Mouse (Mus musculus) T-helper 17 cell (primary cell): ENCODE data around the gene Glo1.

Source experiments
- in situ Hi-C, 2 experiments: fragments of 300-600 bp; cut with MboI, MseI; formaldehyde crosslinking; loops; 1 replicate in 1 of 2; 2 replicates in 1 of 2; pipeline ENCODE4 v1.15.1; 2025; ENCODE audit warnings: high pct_unique_total_duplicates in 2 of 2

The Glo1 gene

DNA sequence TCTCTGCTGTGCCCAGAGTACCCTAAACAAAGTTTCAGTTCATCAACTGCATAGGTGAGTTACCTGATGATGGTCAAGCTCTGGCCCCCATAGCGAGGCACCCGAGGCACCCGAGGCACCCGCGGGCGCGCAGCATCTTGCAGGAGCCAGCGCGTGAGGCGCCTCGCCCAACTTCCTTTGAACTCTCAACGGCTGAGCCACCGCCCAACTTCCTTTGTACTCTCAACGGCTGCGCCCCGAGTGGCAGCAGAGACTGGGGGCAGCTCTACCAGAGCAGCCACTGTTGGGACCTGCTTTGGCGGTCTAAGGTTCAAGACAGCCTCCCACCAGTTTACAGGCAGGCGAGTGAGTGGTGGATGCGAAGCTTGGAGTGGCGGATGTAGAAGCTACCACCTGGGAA is at the start of gene Glo1:
Glo1 (minus strand) TSS at position 153 of the 400 bp plus-strand sequence.
- in situ Hi-C loops = loop anchor here in 1 of 2 experiments (10.0 kb wide), 1 partner anchor 252 kb away; no protein-coding TSS in a partner anchor

- in situ Hi-C loops = loop anchor here in 1 of 2 experiments (5.0 kb wide), 1 partner anchor 942 kb away; no protein-coding TSS in a partner anchor
These were observed 48.5 kb upstream of the Glo1 start for GRCm38 (mm10) chr17:30675021-30675740.

GRCm38 (mm10) chr17:30673023-30673422 is 46.4 kb upstream of the Glo1 start:
- in situ Hi-C loops = no loop called here

DNA sequence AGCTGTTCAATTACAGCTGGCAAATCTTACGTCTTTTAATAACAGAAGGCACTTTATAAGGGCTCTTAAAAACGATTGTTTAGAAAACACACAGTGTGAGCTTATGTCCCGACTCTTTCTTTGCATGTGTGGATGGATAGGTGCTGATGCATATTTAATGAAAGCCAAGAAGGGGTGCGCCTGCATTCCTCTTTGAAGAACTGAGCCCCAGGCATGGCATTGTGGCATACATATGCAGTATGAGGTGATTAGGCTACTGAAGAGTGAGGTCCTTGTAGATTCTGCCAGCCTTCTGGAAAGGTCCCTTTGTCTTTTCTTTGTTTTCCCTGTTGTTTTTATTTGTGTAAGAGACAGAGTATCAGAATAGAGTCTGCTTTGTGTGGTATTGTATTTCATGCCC is 45.9 kb upstream of the Glo1 start:
- in situ Hi-C loops = no loop called here

DNA sequence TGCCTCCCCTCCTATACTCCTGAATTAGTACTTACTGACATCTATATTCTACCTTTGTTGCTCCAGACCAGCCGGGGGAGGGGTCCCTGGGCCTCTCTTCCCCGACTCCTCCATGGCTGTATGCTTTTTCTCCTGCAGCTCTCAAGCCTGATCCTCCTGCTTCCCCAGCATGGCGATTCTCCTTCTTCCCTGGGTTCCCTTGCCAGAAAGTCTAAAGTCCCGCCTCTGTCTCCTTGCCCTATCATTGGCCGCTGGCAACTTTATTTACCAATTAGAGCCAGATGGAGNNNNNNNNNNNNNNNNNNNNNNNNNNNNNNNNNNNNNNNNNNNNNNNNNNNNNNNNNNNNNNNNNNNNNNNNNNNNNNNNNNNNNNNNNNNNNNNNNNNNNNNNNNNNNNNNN is 38.2 kb upstream of the Glo1 start:
- in situ Hi-C loops = no loop called here

- in situ Hi-C loops = no loop called here
These were observed 36.5 kb upstream of the Glo1 start for GRCm38 (mm10) chr17:30663170-30663569.

DNA sequence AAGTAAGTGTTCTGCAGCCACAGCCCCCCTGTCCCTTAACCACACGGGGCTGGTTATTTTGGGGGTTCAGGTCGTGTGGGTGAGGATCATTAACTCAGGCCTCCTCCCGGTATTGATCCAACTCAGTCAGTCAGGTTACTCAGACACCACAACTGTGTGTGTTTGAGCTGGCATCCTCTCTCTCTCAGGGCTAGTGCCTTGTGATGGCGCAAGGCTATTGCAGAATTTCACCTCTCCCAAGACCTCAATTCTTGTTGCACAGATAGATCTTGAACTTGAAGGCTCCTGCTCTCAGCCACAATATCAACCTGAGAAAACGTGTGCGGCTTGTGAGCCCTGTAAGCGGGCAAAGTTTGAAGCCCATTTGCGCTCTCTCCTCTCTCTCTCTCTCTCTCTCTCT is 35.5 kb upstream of the Glo1 start:
- in situ Hi-C loops = no loop called here

DNA sequence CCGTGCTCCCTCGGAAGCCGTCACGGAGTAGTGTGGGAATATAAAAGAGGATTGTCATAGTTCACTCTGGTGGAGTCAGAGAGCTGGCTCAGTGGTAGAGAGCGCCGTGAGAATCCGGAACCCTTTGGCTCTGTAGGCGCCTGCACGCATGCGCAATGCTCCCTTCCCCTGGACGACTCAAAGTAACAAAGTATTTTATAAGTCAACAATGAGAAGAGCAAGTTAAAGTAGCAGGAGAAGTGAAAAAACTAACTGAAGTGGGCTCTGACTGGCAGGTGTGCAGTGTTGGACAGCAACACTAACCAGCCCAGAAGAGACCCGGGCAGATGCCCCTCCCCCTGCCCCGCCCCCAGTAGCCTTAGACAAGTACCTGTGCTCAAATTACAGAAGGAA is 31.5 kb upstream of the Glo1 start:
- in situ Hi-C loops = no loop called here

- in situ Hi-C loops = no loop called here
These were observed 31.0 kb upstream of the Glo1 start for GRCm38 (mm10) chr17:30657530-30658151.

GRCm38 (mm10) chr17:30653010-30653409 is 26.3 kb upstream of the Glo1 start:
- in situ Hi-C loops = no loop called here

GRCm38 (mm10) chr17:30648770-30649169 is 22.1 kb upstream of the Glo1 start:
- in situ Hi-C loops = no loop called here

GRCm38 (mm10) chr17:30640896-30641295 is 14.2 kb upstream of the Glo1 start:
- in situ Hi-C loops = no loop called here

DNA sequence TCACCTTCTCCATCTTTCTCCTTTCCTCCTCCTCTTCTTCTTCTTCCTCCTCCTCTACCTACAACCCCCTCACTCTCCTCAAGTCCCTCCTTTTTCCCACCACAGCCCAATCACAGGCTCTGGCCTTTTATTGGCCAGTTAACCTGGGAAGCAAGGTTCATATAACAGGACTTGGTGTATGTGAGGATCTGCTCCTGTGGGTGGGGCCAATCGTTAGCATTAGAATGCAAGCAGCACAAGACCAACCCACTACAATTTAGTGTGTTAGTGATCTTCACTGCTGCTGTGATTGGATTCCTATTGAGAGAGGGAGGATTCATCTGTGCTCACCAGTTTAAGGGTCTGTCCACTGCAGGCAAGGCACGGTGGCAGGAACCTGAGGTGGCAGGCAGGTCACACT is 12.3 kb upstream of the Glo1 start:
- in situ Hi-C loops = no loop called here

DNA sequence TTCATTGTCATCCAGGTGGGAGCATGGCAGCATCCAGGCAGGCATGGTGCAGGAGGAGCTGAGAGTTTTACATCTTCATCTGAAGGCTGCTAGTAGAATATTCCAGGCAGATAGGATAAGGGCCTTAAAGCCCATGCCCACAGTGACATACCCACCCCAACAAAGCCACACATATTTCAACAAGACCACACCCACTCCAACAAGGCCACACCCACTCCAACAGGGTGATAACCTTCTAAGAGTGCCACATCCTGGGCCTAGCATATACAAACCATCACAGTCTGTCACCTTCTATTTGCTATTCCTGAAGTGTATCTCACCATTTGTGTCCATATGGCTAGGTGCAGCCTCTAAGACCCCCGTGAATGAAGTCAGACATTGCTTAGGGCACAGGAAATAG is 11.0 kb upstream of the Glo1 start:
- in situ Hi-C loops = no loop called here

DNA sequence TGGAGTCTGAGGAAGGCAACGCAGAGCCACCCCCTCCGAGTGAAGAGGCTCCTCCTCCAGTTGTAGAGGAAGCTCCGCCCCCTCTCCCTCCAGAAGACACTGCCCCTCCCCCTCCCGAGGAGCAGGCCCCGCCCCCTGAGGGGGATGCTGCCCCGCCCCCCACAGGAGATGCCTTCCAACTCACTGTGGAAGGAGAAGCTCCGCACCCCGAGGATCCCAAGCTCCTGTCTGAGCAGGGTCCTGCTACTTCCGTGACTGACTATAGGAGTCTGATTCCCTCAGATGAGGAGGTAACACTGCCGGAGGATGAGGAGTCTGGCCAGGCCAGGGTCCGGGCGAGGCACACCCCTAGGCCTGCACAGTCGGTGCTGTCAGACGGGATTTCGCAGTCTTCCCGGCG is 8.7 kb upstream of the Glo1 start:
- in situ Hi-C loops = no loop called here

DNA sequence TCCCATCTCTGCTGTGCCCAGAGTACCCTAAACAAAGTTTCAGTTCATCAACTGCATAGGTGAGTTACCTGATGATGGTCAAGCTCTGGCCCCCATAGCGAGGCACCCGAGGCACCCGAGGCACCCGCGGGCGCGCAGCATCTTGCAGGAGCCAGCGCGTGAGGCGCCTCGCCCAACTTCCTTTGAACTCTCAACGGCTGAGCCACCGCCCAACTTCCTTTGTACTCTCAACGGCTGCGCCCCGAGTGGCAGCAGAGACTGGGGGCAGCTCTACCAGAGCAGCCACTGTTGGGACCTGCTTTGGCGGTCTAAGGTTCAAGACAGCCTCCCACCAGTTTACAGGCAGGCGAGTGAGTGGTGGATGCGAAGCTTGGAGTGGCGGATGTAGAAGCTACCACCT is 2.5 kb downstream of the Glo1 start, which contains the start of gene Dnah8:
Dnah8 (plus strand) TSS at position 223 of the 400 bp plus-strand sequence.
- in situ Hi-C loops = loop anchor here in 1 of 2 experiments (10.0 kb wide), 1 partner anchor 249 kb away; no protein-coding TSS in a partner anchor

- in situ Hi-C loops = loop anchor here in 1 of 2 experiments (10.0 kb wide), 1 partner anchor 248 kb away; no protein-coding TSS in a partner anchor
These were observed 3.5 kb downstream of the Glo1 start for GRCm38 (mm10) chr17:30623200-30623599.

GRCm38 (mm10) chr17:30621450-30621849 is 5.2 kb downstream of the Glo1 start:
- in situ Hi-C loops = loop anchor here in 1 of 2 experiments (10.0 kb wide), 1 partner anchor 247 kb away; no protein-coding TSS in a partner anchor

GRCm38 (mm10) chr17:30620548-30620947 is 6.1 kb downstream of the Glo1 start:
- in situ Hi-C loops = loop anchor here in 1 of 2 experiments (10.0 kb wide), 1 partner anchor 246 kb away; no protein-coding TSS in a partner anchor

- in situ Hi-C loops = no loop called here
These were observed 7.5 kb downstream of the Glo1 start for GRCm38 (mm10) chr17:30619153-30619552.

DNA sequence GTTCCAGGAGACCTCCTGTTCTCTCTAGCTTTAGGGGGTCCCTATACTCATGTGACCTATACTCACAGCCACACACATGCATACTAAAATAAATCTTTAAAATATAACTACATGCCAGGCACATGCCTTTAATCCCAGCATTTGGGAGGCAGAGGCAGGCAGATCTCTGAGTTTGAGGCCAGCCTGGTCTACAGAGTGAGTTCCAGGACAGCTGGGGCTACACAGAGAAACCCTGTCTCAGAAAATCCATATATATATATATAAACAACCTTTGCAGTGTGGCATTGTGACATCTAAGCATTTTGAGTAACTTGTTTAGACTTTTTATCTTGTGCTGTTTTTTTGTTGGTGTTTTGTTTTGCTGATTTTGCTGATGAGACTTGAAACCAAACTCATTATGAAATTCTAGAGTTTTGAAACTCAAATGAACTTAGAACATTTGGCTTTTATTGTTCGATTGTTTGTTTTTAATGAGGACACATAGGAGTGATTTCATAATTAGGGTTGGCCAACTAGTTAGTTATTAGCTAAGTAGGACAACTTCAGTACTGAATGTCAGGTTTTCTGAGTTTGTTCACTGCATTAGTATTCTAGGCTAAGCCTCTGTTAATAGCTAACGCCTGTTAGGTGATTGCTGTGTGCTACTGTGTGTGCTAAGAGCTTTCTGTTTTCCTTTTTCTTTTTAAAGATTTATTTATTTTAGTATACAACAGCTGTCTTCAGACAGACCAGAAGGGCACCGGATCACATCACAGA is 8.4 kb downstream of the Glo1 start:
- in situ Hi-C loops = no loop called here

DNA sequence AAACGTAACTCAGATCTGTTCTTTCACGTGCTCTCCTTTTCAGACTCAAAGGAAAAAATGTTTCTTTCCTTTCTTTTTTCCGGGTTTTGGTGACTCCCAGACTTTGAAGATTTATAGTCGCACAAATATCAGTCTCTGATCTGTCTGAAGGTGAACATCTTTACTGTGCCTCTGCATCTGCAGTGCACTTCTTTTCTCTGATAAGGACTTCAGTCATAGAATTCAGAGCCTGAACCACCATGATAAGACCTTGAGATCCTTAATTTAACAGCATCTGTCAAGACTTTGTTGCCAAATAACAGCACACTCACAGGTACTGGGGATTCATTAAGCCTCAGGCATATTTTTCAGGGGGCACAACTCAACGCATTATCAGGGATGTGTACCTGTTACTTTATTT is 10.5 kb downstream of the Glo1 start:
- in situ Hi-C loops = no loop called here
